ENCODE assay signal across 14 mouse cellular contexts in the genomic region with DNA sequence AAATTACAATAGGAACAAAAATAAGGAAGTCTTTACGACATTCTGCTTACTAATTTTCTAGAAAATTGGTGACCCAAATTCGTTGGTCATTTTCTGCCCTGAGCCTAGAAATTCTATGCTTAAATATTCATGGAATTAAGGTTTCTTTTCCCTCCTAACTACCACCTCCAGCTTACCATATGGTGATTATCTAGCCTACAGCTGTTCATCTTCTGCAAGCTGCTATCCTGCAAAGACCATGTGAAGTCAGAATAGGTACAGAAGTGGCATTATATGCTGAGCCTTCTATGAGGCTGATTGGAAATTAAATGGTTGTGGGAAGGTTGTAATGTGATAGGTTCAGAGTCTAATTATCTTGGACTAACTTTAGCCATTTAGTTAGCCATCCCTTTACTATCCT.
"Had no signal": no experiment of that assay in that cellular context is flagged by ENCODE, and none has a peak within 500 bp of the region (broad histone marks: within the 10 kb centered on the region; RNA-seq: fewer than 3 reads in every experiment).

No protein-coding gene starts in this region.

- H3K4me3 ChIP-seq: left cerebral cortex, adult 2 months; limb, embryonic 10.5 days; liver, embryonic 15.5 days; midbrain, embryonic 13.5 days had no signal

- H3K9ac ChIP-seq: liver, embryonic 15.5 days; midbrain, embryonic 13.5 days had no signal

- H3K27ac ChIP-seq: kidney, postnatal 0 days; left cerebral cortex, adult 2 months; limb, embryonic 10.5 days; liver, embryonic 15.5 days; midbrain, embryonic 13.5 days had no signal

- H3K27me3 ChIP-seq: liver, embryonic 15.5 days; midbrain, embryonic 13.5 days had no signal

- ATAC-seq: lung, postnatal 0 days; midbrain, embryonic 13.5 days had no signal

- DNase-seq: kidney, adult 9 months; kidney, postnatal 4 days; lung, adult 2 months; lung, postnatal 36 days; spleen, adult 18-20 months; thymus, adult 2 months; thymus, postnatal 25 days had no signal

- H3K9me3 ChIP-seq: limb, embryonic 10.5 days; liver, embryonic 15.5 days; midbrain, embryonic 13.5 days had no signal

- H3K4me2 ChIP-seq: liver, embryonic 11.5 days; liver, embryonic 15.5 days; midbrain, embryonic 13.5 days had no signal

- H3K4me1 ChIP-seq: limb, embryonic 10.5 days; liver, embryonic 15.5 days; midbrain, embryonic 13.5 days had no signal

- H3K36me3 ChIP-seq: limb, embryonic 10.5 days; liver, embryonic 15.5 days; midbrain, embryonic 13.5 days had no signal
